Mouse (Mus musculus): Measurements from ENCODE around the gene Adamts15. TPM values are rescaled to one million over a fixed set of nuclear protein-coding genes. Genes with fewer than 3 reads are reported as not detected.

The Adamts15 gene
- total RNA-seq (2021) (1 to 10 TPM; 4.6 to 4.9 TPM), polyA plus RNA-seq (2012; rRNA removed) (3.4 and 3.5 TPM in 2 replicates)
- long read RNA-seq, full-length matches to known transcripts = 2 of 6 reads
- long read RNA-seq, partial matches to known transcripts = 4 of 6 reads
- long read RNA-seq, other reads (novel, unspliced or antisense) = 0 of 6 reads

DNA sequence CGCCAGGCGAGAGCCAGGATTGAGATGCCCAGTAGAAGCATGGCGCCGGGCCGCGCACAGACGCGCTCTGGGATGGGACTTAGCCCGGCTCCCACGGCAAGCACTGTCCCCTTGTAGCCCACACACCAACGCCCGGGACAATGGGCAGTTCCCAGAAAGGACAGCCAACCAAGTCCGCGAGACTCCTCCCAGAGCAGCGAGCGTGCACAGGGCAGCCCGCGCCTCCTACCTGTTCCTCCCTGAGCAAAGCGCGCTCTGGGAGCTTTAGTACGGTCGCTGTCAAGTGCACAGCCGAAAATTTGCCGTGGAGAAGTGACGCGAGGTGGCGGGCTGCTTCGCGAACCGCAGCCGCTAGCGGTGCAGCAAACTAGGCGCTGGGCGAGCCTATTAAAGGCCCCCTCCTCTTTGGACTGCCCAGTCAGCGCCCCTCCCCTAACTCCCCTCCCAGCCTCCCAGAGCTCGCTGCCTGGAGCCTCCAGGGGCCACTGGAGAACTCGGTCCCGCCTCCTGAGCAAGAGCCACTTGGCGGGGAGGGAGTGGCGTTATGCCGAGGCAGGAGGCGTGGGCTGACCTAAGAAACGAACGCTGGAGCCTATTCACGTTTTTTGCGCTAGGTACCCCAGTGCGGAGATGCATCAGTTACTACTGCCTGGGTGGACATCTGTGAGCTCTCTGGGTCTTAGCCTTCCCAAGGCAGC lies at the start of gene Adamts15:
Gene Adamts15 (minus strand): TSS at position 256 of the 698 bp plus-strand sequence.
- peak; percentile 86 for DNase-seq

DNA sequence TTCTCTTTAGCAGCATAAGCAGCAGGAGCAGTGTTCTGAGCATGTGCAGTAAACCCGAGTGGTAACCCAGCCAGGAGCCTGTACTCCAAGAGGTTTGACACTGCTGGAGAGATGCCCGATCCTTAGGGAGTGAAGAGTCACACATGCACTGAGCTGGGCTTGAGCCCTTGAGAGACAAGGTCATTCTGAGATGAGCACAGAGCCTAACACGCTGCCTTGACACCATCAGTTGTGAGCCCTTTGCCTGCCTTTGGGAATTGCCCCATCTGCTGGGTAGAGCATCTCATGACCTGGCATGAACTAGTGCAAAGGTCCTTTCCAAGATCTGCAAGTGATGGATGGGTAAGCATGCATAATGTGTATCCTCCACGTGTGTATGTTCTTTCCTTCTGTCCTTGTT lies 49.7 kb upstream of the Adamts15 start:
- DNase-seq = peak; percentile 75

DNA sequence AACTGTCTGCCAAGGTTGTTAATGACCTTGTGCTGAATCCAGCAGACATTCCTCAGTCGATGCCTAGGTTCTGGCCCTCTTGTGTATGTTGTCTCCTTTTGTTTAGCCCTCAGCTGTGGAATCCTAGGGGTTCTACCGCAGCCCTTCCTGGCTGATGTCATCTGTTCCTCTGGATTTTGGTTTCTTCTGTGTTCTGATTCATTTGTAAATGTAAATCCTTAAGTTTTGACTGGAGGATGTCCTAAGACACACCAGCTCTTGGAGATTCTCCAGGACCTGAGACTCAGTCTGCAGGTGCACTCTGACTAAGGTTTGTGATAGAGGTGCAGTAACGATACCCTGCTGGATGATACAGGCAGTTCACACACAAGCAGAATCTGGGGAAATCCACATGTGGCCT lies 47.7 kb upstream of the Adamts15 start:
- no peak for DNase-seq

DNA sequence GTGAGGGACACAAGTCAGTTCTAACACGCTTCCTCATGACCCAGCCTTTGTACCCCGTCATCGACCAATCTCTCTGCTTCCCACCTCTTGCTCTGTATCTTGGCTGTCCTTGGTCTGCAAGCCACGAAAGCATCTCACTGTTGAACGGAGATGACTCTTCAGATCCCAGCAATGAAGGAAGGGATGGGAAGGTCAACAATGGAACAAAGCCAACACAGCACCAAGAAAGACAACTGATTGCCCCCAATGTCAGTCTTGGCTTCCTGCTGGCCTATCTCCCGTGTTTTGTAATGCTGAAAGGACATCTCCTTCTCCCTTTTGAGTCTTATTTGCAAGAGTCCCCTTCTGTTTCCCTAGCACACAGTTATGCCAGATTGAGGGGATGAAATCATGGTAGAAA lies 45.9 kb upstream of the Adamts15 start:
- no peak for DNase-seq

DNA sequence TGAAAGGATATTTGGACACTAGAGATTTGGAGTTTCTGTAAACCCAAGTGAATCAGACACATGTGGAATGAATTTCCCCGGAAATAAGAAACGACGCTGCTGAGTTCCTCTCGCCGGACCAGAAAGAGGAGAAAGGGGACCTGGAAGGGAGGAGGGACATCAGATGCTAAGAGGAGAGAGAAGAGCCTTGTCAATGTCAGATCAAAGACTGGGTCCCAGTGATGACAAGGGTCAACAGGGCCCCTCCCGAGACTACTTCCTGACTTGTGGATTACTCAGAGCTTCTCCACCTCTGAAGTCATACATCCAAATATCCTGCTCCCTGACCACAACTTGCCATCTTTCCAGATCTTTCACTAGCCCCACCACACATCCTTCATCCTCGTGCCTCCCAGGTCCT lies 44.6 kb upstream of the Adamts15 start:
- no peak for DNase-seq

DNA sequence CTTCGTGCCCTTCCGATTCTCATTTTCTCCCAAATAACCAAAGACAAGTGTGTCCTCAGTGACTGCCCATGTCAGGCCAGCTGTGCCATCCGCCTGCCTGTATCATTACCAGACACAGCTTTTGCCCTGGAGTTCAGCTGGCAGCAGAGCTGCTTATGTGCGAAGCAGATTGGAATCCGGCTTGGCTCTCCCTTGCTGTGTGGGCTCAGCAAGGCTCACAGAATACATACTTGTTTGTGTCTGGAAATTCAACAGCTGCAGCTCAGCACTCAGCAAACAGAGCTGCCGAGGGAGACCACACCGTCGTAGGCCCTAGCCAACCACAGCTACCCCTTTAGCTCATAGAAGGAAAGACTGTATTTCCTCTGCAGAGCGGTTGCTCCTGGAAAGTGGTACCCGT lies 42.4 kb upstream of the Adamts15 start:
- no peak for DNase-seq

DNA sequence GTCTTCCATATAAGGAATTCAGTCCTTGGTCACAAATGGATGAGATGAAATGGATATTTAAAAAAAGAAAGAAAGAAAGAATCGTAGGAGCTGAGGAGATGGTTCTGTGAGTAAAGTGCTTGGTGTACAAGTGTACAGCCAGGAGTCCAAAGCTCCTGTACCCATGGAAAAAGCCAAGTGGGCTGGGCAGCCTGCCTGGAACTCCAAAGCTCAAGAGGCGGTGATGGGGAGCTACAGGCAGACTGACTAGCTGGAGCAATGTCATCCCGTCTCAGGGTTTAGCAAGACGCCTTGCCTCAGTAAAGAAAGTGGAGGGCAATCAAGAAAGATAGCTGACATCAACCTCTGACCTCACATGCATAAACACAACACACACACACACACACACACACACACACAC lies 41.5 kb upstream of the Adamts15 start:
- no peak for DNase-seq

DNA sequence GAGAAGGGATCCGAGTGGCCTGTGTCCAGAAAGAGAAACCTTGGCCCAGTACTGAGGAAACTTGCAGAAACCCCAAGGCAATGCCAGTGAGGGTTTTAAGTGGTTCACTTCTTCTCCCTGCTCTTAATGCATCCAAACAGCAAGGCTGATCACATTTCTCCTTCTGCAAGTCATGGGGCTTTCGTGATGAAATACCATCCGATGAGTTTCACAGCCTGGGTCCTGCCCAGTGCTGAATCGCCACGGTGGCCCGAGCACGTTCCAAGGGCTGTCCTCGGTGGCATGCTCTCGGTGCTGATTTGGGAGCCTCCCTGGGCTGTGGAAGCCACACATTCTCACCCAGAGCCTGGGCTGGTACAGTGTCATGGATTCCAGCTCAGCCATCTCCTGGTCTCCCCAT lies 33.0 kb upstream of the Adamts15 start:
- DNase-seq = no peak

DNA sequence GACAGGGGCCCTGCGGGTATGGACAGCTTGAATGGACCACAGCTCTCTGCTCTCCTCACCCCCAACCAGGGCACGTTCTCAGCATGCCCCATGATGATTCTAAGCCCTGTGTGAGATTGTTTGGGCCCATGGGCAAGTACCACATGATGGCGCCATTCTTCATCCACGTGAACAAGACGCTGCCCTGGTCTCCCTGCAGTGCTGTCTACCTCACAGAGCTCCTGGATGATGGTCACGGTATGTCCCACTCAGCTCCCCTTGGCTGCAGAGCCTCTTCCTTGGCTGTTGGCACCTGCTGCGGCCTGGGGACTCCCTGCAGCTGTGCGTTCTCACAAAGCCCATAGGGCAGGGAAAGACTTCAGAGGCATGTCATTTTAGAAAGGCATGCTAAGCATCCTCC lies 31.0 kb upstream of the Adamts15 start:
- no peak for DNase-seq

DNA sequence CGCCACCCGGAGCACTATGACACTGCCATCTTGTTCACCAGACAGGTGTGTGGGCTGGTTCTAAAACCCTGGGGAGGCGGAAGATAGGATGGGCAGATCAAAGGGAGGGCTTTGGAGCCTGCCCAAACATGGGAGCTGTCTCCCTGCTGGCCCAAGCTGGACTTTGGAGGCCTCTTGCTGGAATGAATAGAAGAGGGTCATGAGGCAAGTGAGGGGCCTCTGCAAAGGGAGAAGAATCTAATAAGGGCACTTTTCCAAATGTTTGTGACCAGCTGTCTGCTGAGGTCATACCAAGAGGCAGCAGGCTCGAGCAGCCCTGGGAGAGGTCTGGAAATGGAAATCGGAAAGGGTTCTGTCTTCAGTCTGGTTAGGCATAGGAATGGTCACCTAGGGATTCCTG lies 29.2 kb upstream of the Adamts15 start:
- no peak for DNase-seq

DNA sequence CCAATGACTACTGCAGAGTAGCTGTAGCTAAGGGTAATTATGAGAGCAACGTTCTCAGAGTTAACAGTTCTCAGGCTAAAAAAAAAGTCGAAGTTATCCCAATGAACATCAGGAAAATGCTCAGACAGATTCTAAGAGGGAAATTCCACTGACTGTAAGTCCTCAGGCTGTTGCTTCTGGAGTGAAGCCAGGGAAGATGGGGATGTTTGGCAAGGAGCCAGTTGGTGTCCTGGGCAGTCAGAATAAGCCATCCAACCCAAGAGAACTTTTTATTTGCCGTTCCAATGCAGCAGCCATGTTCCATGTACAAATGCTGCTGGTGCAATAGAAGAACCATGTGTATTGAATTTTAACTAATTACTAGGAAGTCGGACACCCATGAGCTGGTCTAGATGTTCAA lies 28.3 kb upstream of the Adamts15 start:
- DNase-seq = peak; percentile 58

DNA sequence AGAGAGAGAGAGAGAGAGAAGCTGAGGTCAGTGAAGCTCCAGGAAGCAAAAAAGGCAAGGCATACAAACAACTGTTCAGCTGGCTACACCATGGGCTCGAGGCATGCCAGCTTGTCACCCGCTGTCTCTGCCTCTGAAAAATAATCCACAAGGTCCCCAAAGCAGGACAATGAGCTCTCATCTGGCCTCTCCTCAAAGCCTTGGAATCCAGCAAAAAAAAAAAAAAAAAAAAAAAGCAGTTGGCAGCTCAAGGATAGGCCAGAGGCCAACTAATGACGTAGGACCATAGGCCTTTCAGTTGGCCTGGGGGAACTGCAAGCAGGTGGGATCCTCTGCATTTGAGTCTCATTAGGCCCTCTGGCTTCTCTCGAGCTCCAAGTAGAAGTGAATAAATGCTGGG lies 27.7 kb upstream of the Adamts15 start:
- peak; percentile 61 for DNase-seq

DNA sequence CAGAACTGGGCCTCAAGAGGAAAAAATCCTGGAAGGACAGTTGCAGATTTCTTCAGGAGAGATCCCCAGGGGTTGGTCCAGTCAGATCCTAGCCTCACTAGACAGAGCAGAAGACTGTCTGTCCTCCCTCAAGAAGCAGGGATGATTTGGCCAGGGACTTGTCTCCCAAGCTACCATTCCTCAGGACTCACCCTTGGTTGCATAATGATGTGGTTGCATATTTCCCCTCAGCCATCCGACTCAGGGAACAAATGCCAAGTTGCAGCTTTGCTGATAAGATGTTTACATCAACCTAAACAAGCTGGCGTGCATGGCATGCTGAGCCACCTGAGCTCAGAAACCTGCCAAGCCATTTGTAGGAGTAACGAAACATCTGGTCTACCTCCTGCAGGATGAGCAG lies 27.2 kb upstream of the Adamts15 start:
- no peak for DNase-seq

DNA sequence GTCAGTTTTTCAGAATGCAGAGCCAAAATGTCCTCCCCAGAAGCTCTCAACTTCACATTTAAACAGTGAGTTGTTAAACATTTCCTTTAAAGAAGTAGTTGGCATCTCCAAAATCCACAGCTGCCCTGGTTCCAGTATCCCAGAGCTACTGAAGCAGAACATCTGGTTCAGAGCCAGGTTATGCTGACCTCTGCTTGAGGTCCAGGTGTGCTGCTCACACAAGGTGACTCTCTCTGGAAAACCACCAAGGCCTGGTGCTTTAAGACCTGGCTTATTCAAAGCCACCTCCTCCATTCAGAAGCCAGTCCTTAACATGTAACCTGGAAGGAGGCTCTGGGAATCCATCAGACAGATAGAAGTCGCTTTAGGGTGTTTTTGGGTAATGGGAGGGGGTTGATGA lies 23.0 kb upstream of the Adamts15 start:
- no peak for DNase-seq

DNA sequence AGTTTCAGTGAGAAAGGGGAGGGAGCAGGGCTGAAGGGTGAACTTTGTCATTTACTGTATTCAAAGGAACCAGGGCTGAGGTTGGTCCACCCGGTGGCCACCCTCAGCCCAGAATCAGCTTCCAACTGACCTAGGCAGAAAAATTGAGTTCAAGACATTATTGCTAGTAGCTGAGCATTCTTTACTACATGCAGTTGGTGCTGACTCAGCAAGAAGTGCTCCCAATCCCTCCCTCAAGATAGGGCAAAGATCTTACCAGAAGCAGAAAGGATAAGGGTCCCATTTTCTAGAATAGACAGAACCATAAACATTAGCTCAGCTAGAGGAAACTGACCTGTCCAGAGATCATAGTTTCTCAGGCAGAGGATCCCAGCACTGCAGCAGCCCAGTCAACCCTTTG lies 22.0 kb upstream of the Adamts15 start:
- no peak for DNase-seq

DNA sequence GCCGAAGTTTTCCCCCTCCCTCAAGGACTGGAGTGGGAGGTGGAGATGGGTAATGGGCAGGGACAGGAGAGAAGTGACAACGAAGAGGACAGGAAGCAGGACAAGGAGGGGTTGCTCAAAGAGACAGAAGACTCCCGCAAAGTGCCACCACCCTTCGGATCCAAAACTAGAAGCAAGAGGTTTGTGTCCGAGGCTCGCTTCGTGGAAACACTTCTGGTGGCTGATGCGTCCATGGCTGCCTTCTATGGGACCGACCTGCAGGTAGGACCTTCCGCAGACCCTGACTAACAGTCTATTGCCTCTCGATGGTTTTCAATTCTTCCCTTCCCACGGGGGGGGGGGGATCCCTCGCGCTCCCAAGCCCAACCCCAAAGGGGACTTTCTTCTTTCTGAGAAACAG lies 21.1 kb upstream of the Adamts15 start:
- DNase-seq = no peak

DNA sequence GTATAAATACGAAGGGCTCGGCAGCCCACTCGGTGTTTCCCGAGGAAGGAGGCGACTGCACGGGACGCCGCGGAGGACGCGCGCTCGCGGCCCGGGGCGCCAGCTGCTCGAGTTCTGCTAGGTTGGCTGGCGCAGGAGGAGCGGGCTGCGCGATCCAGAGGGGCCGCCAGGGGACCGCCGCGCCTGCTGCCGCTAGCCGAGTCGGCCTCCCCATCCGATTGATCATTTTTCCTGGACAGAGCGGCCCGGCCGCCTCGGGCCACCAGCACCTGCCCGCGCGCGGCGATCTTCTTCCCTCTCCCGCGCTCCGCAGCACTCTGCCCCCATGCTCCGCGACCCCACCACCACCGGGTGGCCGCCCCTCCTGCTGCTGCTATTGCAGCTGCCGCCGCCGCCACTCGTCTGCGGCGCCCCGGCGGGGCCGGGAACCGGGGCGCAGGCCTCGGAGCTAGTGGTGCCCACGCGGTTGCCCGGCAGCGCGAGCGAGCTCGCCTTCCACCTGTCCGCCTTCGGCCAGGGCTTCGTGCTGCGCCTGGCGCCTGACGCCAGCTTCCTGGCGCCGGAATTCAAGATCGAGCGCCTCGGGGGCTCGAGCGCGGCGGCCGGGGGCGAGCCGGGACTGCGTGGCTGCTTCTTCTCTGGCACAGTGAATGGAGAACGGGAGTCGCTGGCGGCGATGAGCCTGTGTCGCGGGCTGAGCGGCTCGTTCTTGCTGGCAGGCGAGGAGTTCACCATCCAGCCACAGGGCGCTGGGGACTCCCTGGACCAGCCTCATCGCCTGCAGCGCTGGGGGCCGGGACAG lies 20.5 kb upstream of the Adamts15 start, which contains the start of gene Adamts8:
Gene Adamts8 (plus strand): TSS at position 51 of the 802 bp plus-strand sequence.
- peak; percentile 68 for DNase-seq

DNA sequence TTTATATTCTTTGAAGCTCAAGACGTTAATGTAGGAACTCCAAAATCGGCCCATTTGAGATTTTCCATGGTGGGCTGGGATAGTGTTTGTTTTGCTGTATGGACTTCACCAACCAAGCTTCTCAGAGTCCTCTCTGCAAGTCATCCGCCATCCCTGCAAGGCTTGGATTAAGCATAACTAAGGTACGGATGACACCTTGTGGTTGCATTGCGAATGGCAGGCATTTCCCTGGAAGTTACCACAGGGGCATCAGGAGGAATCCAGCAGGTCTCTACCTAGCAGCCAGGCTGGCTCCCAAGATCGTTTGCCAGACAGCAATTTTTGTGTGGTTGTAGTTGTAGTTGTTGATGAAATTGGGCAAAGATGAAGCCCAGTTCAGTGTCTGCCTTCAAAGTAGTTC lies 18.1 kb upstream of the Adamts15 start:
- peak; percentile 84 for DNase-seq

DNA sequence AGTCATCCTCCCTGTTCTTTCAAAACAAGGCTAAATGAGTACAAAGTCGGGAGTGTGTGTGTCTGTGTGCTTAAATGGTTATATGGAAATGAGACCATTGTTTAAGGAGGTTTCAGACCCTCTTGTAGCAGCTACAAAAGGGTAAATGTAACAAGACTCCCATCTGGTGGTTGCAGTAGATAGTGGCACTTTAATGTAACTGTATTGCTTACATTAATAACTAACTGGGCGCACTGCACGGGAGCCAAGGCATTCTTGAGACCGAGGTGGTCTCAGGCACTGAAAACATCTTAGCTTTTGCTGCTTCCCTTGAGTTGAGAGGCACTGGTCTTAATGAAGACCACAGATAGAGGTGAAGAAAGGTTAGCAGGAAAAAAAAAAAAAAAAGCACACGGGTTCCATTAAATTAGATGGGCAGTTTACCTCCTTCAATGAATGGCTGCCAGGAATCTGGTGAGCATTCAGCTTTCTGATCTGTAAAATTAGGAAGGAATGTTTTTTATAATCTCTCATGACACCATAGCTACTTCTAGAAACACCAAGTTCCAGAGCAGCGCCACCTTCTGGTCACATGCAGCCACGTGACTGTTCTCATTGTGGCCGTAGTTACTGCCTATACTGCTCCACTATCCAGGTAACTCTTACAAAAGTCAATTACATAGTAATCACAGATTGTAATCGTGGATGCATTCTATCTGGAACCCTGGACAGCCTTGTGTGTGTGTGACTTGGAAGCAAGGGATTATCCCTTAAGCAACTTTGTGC lies 14.6 kb upstream of the Adamts15 start:
- peak; percentile 46 for DNase-seq

DNA sequence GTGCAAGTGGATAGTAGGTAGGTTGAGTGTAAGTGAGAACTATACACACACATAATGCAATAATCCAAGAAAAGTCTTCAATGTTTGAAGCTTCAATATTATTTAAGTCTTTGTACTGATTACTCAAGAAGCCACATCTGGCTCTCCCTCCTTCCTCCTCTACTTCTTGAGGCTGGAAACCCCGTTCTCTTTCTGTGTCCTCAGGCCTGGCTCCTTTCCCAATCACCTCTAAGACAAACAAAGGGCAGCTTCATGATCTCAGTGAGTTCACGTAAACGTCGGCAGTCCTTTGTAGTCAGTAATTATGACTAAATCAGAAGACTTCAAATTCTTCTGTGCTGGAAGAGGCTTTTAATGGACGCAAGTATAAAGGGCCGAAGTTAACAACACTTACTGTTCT lies 12.6 kb upstream of the Adamts15 start:
- no peak for DNase-seq

DNA sequence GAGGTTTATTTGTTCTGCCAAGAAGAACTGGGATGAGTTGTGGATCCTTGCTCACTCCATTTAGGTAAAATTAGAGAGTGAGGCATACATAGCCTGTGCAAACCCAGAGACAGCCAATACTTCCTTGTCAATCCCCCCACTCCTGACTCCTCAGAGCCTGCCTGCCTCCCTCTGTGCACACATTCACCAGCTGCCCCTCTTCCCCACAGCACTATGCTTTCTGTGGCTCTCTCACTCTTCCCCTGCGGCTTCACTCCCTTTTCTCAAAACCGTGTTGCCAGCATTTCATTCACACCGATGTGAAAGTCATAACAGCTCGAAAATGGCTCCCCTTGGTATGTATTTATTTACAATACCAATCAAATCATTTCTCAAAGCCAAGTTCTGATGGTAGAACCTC lies 10.1 kb upstream of the Adamts15 start:
- no peak for DNase-seq

DNA sequence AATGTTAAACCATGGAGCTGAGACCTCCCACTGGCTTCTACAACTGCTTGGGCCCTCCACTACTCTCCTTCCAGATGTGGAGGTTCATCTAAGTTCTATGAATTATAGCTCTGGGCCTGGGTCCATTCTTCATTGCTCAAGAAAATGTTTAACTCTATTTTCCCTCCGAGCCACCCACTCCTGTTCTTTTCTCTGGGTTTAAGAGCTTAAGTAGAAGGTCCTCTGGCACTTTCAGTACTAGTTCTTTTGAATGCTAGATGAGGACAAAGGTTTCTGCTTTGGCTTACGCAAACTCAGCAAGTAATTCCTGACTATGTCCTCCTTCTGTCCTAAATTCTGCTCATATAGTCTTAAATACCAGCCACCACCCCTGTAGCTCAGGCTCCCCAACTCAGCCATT lies 6.5 kb upstream of the Adamts15 start:
- DNase-seq = no peak
